Mouse (Mus musculus) myocyte (in vitro differentiated cells): ENCODE measurements at regions not wholly inside any gene's neighbourhood (a gene's known extent, or its start where the extent isn't known, plus 50 kb on each side); places are given as distances from the start of the nearest gene placed in this dataset.

Experiments
- H3K27me3 ChIP-seq: one replicate; pipeline ENCODE4 v1.6.1; 2011; ENCODE audit not compliant: control insufficient read depth, insufficient read depth, insufficient read length
- H3K36me3 ChIP-seq: one replicate; pipeline ENCODE4 v1.6.1; 2011; ENCODE audit not compliant: control insufficient read depth, insufficient read depth
- H3K4me2 ChIP-seq: one replicate; pipeline ENCODE4 v1.6.1; 2011; ENCODE audit warnings: low read depth, control low read depth
- H3K4me3 ChIP-seq: one replicate; pipeline ENCODE4 v1.5.1; 2011; ENCODE audit warnings: mild to moderate bottlenecking, control low read depth, moderate library complexity
- H3K79me2 ChIP-seq: one replicate; pipeline ENCODE4 v1.6.1; 2011; ENCODE audit not compliant: control insufficient read depth, insufficient read depth
- H3ac ChIP-seq: one replicate; pipeline ENCODE4 v1.6.1; 2011; ENCODE audit not compliant: control insufficient read depth, insufficient read length
- CEBPB ChIP-seq: IDR thresholded peaks from 2 replicates; pipeline ENCODE4 v1.6.1; 2011; ENCODE audit warnings: mild to moderate bottlenecking, moderate library complexity; ENCODE audit not compliant: poor library complexity, insufficient read depth, severe bottlenecking
- E2F4 ChIP-seq: IDR thresholded peaks from one replicate; pipeline ENCODE4 v1.6.1; 2011; ENCODE audit warnings: mild to moderate bottlenecking, control low read depth, moderate library complexity; ENCODE audit not compliant: insufficient read depth
- MAX ChIP-seq: IDR thresholded peaks from one replicate; pipeline ENCODE4 v1.6.1; 2011; ENCODE audit warnings: low read depth, mild to moderate bottlenecking, control low read depth
- MYOD1 ChIP-seq, 3 experiments: IDR thresholded peaks; one replicate each; pipeline ENCODE4 v1.6.1; 2011; ENCODE audit warnings: control low read depth in 2 of 3, low read depth in 2 of 3, mild to moderate bottlenecking in 2 of 3, moderate library complexity in 1 of 3; ENCODE audit not compliant: insufficient read length in 2 of 3, control insufficient read depth in 1 of 3
- MYOG ChIP-seq, 3 experiments: IDR thresholded peaks; one replicate each; pipeline ENCODE4 v1.6.1; 2011; ENCODE audit warnings: control low read depth in 2 of 3, low read depth in 2 of 3, mild to moderate bottlenecking in 2 of 3; ENCODE audit not compliant: insufficient read length in 2 of 3, control insufficient read depth in 1 of 3, insufficient read depth in 1 of 3
- POLR2A ChIP-seq: IDR thresholded peaks from one replicate; pipeline ENCODE4 v1.6.1; 2011; ENCODE audit warnings: low read depth, mild to moderate bottlenecking, control low read depth, moderate library complexity; ENCODE audit not compliant: insufficient read length
- POLR2AphosphoS2 ChIP-seq: IDR thresholded peaks from one replicate; pipeline ENCODE4 v1.6.1; 2011; ENCODE audit warnings: low read depth, control low read depth; ENCODE audit not compliant: insufficient read length
- REST ChIP-seq: IDR thresholded peaks from one replicate; pipeline ENCODE4 v1.6.1; 2011; ENCODE audit warnings: mild to moderate bottlenecking, control low read depth, moderate library complexity; ENCODE audit not compliant: insufficient read depth, insufficient read length
- SRF ChIP-seq: IDR thresholded peaks from one replicate; pipeline ENCODE4 v1.6.1; 2011; ENCODE audit warnings: low read depth; ENCODE audit not compliant: control insufficient read depth, insufficient read length
- TCF12 ChIP-seq: IDR thresholded peaks from one replicate; pipeline ENCODE4 v1.6.1; 2011; ENCODE audit warnings: mild to moderate bottlenecking, control low read depth; ENCODE audit not compliant: poor library complexity, insufficient read depth, severe bottlenecking
- TCF3 ChIP-seq: IDR thresholded peaks from one replicate; pipeline ENCODE4 v1.6.1; 2011; ENCODE audit warnings: low read depth, control low read depth; ENCODE audit not compliant: insufficient read length
- USF1 ChIP-seq: IDR thresholded peaks from one replicate; pipeline ENCODE4 v1.6.1; 2011; ENCODE audit warnings: low read depth, mild to moderate bottlenecking, control low read depth, moderate library complexity

- Histone ChIP-seq H3K4me2 (peak overlapping the region; percentile 82), H3K4me3 (peak overlapping the region; percentile 39), H3K79me2 (no peaks in the 10 kb centered on the region), H3K27me3 (no peaks in the 10 kb centered on the region), H3K36me3 (no peaks in the 10 kb centered on the region), H3ac (no peak overlapping the region)
- TF ChIP-seq TCF12 (no peak), MYOD1 (IDR thresholded peaks at IDR 0.05; ENCODE audit: control insufficient read depth in 1 of 3, insufficient read length in 2 of 3, low read depth in 2 of 3) (no peak), POLR2AphosphoS2 (no peak), USF1 (no peak), MAX (no peak), SRF (no peak), POLR2A (no peak), MYOG (IDR thresholded peaks at IDR 0.05; ENCODE audit: control insufficient read depth in 1 of 3, insufficient read depth in 1 of 3, insufficient read length in 2 of 3, low read depth in 2 of 3) (no peak), REST (no peak), E2F4 (no peak), TCF3 (no peak), CEBPB (no peak)
Measured at GRCm38 (mm10) chr6:51168775-51169695, 263.4 kb upstream of the Nfe2l3 start.

GRCm38 (mm10) chr6:51169971-51170411 lies 262.5 kb upstream of the Nfe2l3 start:
- TF ChIP-seq MAX (no peak), CEBPB (no peak), POLR2A (peak; percentile 26)
- Histone ChIP-seq H3K36me3 (no peaks in the 10 kb centered on the region), H3K4me3 (peak overlapping the region; percentile 39), H3K4me2 (peak overlapping the region; percentile 82), H3ac (no peak overlapping the region), H3K79me2 (no peaks in the 10 kb centered on the region), H3K27me3 (no peaks in the 10 kb centered on the region)

- Histone ChIP-seq H3K36me3 (no peaks in the 10 kb centered on the region), H3K27me3 (no peaks in the 10 kb centered on the region), H3K4me2 (peak overlapping the region; percentile 82), H3K79me2 (no peaks in the 10 kb centered on the region), H3K4me3 (peak overlapping the region; percentile 39), H3ac (no peak overlapping the region)
- TF ChIP-seq POLR2AphosphoS2 (no peak), MAX (peak; percentile 63)
Measured at GRCm38 (mm10) chr6:51170414-51170813, 262.1 kb upstream of the Nfe2l3 start.

GRCm38 (mm10) chr6:51170871-51171270 lies 261.6 kb upstream of the Nfe2l3 start:
- Histone ChIP-seq H3K36me3 (no peaks in the 10 kb centered on the region), H3K79me2 (no peaks in the 10 kb centered on the region), H3K27me3 (no peaks in the 10 kb centered on the region), H3K4me3 (peak overlapping the region; percentile 39), H3K4me2 (peak overlapping the region; percentile 99), H3ac (no peak overlapping the region)
- TF ChIP-seq TCF12: no peak
- no peak for TF ChIP-seq E2F4
- TF ChIP-seq TCF3: no peak
- TF ChIP-seq USF1: peak; percentile 63
- no peak for TF ChIP-seq MAX
- no peak for TF ChIP-seq REST
- no peak for TF ChIP-seq SRF
- no peak for TF ChIP-seq CEBPB
- TF ChIP-seq MYOD1 (IDR thresholded peaks at IDR 0.05; ENCODE audit: control insufficient read depth in 1 of 3, insufficient read length in 2 of 3, low read depth in 2 of 3): no peak
- peak; percentile 70 for TF ChIP-seq POLR2AphosphoS2
- TF ChIP-seq MYOG (IDR thresholded peaks at IDR 0.05; ENCODE audit: control insufficient read depth in 1 of 3, insufficient read depth in 1 of 3, insufficient read length in 2 of 3, low read depth in 2 of 3): no peak
- peak; percentile 53 for TF ChIP-seq POLR2A

GRCm38 (mm10) chr6:51171761-51172160 lies 260.7 kb upstream of the Nfe2l3 start:
- Histone ChIP-seq H3K4me3 (peak overlapping the region; percentile 39), H3K79me2 (no peaks in the 10 kb centered on the region), H3ac (no peak overlapping the region), H3K36me3 (no peaks in the 10 kb centered on the region), H3K27me3 (no peaks in the 10 kb centered on the region), H3K4me2 (peak overlapping the region; percentile 99)
- TF ChIP-seq REST: no peak
- TF ChIP-seq SRF: no peak
- no peak for TF ChIP-seq MYOD1 (IDR thresholded peaks at IDR 0.05; ENCODE audit: control insufficient read depth in 1 of 3, insufficient read length in 2 of 3, low read depth in 2 of 3)
- peak in 2 of 3 experiments; percentile 10 to 41 for TF ChIP-seq MYOG (IDR thresholded peaks at IDR 0.05; ENCODE audit: control insufficient read depth in 1 of 3, insufficient read depth in 1 of 3, insufficient read length in 2 of 3, low read depth in 2 of 3)
- TF ChIP-seq E2F4: no peak
